Mouse (Mus musculus): ENCODE data around the gene Atraid. TPM values are rescaled to one million over a fixed set of nuclear protein-coding genes. Genes with fewer than 3 reads are reported as not detected.

Atraid gene
- total RNA-seq, 1 experiment: 53.7 TPM

- Histone ChIP-seq H3K36me3 (ENCODE audit: control insufficient read depth, insufficient read depth, low read length, poor library complexity, severe bottlenecking) (peaks cover 28% of the 10 kb centered on the region), H3K9me3 (ENCODE audit: control insufficient read depth, insufficient read depth, low read depth, low read length) (no peaks in the 10 kb centered on the region), H3K4me1 (ENCODE audit: control insufficient read depth in 2 of 2, insufficient read depth in 2 of 2, low read length in 2 of 2, poor library complexity in 1 of 2) (no peaks in the 10 kb centered on the region; a peak in 1 of 4 replicates), H3K9ac (ENCODE audit: insufficient read depth, low read depth, low read length, poor library complexity, severe bottlenecking) (peak overlapping the region; percentile 96), H3K4me3 (ENCODE audit: insufficient read depth in 1 of 2, low read depth in 1 of 2, low read length in 2 of 2, poor library complexity in 1 of 2, severe bottlenecking in 1 of 2) (peak overlapping the region; percentile 88 to 95), H3K27ac (ENCODE audit: insufficient read depth, low read depth, low read length, poor library complexity, severe bottlenecking) (peak overlapping the region; percentile 43; the same call in 1 of the 2 replicates)
- in situ Hi-C loops (cut with MboI; ENCODE audit: low sequenced_read_pairs in 2 of 2, unreplicated experiment in 2 of 2): no loop called here
- TF ChIP-seq CHD2 (IDR thresholded peaks at IDR 0.05; ENCODE audit: low read depth, low read length) (peak; percentile 87), HCFC1 (IDR thresholded peaks at IDR 0.05; ENCODE audit: borderline replicate concordance, insufficient read depth, low read length) (no peak)
- DNase-seq (ENCODE audit: low read depth, low spot score): no peak
Measured at GRCm38 (mm10) chr5:31055216-31056140, 7.4 kb downstream of the Atraid start.

- TF ChIP-seq ZC3H11A (IDR thresholded peaks at IDR 0.05; ENCODE audit: borderline replicate concordance, low read depth, low read length) (no peak), ZNF384 (IDR thresholded peaks at IDR 0.05; ENCODE audit: low read depth, low read length) (no peak), CHD2 (IDR thresholded peaks at IDR 0.05; ENCODE audit: low read depth, low read length) (no peak), HCFC1 (IDR thresholded peaks at IDR 0.05; ENCODE audit: borderline replicate concordance, insufficient read depth, low read length) (no peak), MAFK (IDR thresholded peaks at IDR 0.05; ENCODE audit: insufficient read depth, low read depth, low read length) (no peak)
- no peak overlapping the region for H3K27ac ChIP-seq (ENCODE audit: insufficient read depth, low read depth, low read length, poor library complexity, severe bottlenecking)
- H3K9me3 ChIP-seq (ENCODE audit: control insufficient read depth, insufficient read depth, low read depth, low read length): no peaks in the 10 kb centered on the region
- peaks cover 87% of the 10 kb centered on the region for H3K36me3 ChIP-seq (ENCODE audit: control insufficient read depth, insufficient read depth, low read length, poor library complexity, severe bottlenecking)
- H3K4me1 ChIP-seq (ENCODE audit: control insufficient read depth in 2 of 2, insufficient read depth in 2 of 2, low read length in 2 of 2, poor library complexity in 1 of 2): no peaks in the 10 kb centered on the region; a peak in 1 of 4 replicates
- in situ Hi-C loops (cut with MboI; ENCODE audit: low sequenced_read_pairs in 2 of 2, unreplicated experiment in 2 of 2): no loop called here
- no peak overlapping the region for H3K9ac ChIP-seq (ENCODE audit: insufficient read depth, low read depth, low read length, poor library complexity, severe bottlenecking)
- no peak for DNase-seq (ENCODE audit: low read depth, low spot score)
- no peak overlapping the region for H3K4me3 ChIP-seq (ENCODE audit: insufficient read depth in 1 of 2, low read depth in 1 of 2, low read length in 2 of 2, poor library complexity in 1 of 2, severe bottlenecking in 1 of 2)
Measured at GRCm38 (mm10) chr5:31069810-31070209, 21.7 kb downstream of the Atraid start.

GRCm38 (mm10) chr5:31071059-31071458 lies 22.9 kb downstream of the Atraid start:
- H3K4me1 ChIP-seq (ENCODE audit: control insufficient read depth in 2 of 2, insufficient read depth in 2 of 2, low read length in 2 of 2, poor library complexity in 1 of 2): no peaks in the 10 kb centered on the region; a peak in 1 of 4 replicates
- H3K27ac ChIP-seq (ENCODE audit: insufficient read depth, low read depth, low read length, poor library complexity, severe bottlenecking): no peak overlapping the region
- DNase-seq (ENCODE audit: low read depth, low spot score): no peak
- no peak overlapping the region for H3K9ac ChIP-seq (ENCODE audit: insufficient read depth, low read depth, low read length, poor library complexity, severe bottlenecking)
- peaks cover 91% of the 10 kb centered on the region for H3K36me3 ChIP-seq (ENCODE audit: control insufficient read depth, insufficient read depth, low read length, poor library complexity, severe bottlenecking)
- TF ChIP-seq MAFK (IDR thresholded peaks at IDR 0.05; ENCODE audit: insufficient read depth, low read depth, low read length) (no peak), ZC3H11A (IDR thresholded peaks at IDR 0.05; ENCODE audit: borderline replicate concordance, low read depth, low read length) (no peak), CHD2 (IDR thresholded peaks at IDR 0.05; ENCODE audit: low read depth, low read length) (no peak), ZNF384 (IDR thresholded peaks at IDR 0.05; ENCODE audit: low read depth, low read length) (no peak), HCFC1 (IDR thresholded peaks at IDR 0.05; ENCODE audit: borderline replicate concordance, insufficient read depth, low read length) (no peak)
- H3K4me3 ChIP-seq (ENCODE audit: insufficient read depth in 1 of 2, low read depth in 1 of 2, low read length in 2 of 2, poor library complexity in 1 of 2, severe bottlenecking in 1 of 2): no peak overlapping the region
- no peaks in the 10 kb centered on the region for H3K9me3 ChIP-seq (ENCODE audit: control insufficient read depth, insufficient read depth, low read depth, low read length)
- in situ Hi-C loops (cut with MboI; ENCODE audit: low sequenced_read_pairs in 2 of 2, unreplicated experiment in 2 of 2): no loop called here

- DNase-seq (ENCODE audit: low read depth, low spot score): no peak
- H3K4me3 ChIP-seq (ENCODE audit: insufficient read depth in 1 of 2, low read depth in 1 of 2, low read length in 2 of 2, poor library complexity in 1 of 2, severe bottlenecking in 1 of 2): no peak overlapping the region
- TF ChIP-seq CHD2 (IDR thresholded peaks at IDR 0.05; ENCODE audit: low read depth, low read length) (no peak), MAFK (IDR thresholded peaks at IDR 0.05; ENCODE audit: insufficient read depth, low read depth, low read length) (no peak), ZC3H11A (IDR thresholded peaks at IDR 0.05; ENCODE audit: borderline replicate concordance, low read depth, low read length) (no peak), ZNF384 (IDR thresholded peaks at IDR 0.05; ENCODE audit: low read depth, low read length) (no peak), HCFC1 (IDR thresholded peaks at IDR 0.05; ENCODE audit: borderline replicate concordance, insufficient read depth, low read length) (no peak)
- in situ Hi-C loops (cut with MboI; ENCODE audit: low sequenced_read_pairs in 2 of 2, unreplicated experiment in 2 of 2): no loop called here
- H3K4me1 ChIP-seq (ENCODE audit: control insufficient read depth in 2 of 2, insufficient read depth in 2 of 2, low read length in 2 of 2, poor library complexity in 1 of 2): no peaks in the 10 kb centered on the region; a peak in 1 of 4 replicates
- no peak overlapping the region for H3K9ac ChIP-seq (ENCODE audit: insufficient read depth, low read depth, low read length, poor library complexity, severe bottlenecking)
- H3K36me3 ChIP-seq (ENCODE audit: control insufficient read depth, insufficient read depth, low read length, poor library complexity, severe bottlenecking): peaks cover 92% of the 10 kb centered on the region
- H3K27ac ChIP-seq (ENCODE audit: insufficient read depth, low read depth, low read length, poor library complexity, severe bottlenecking): no peak overlapping the region; the same call in 1 of the 2 replicates
- H3K9me3 ChIP-seq (ENCODE audit: control insufficient read depth, insufficient read depth, low read depth, low read length): no peaks in the 10 kb centered on the region
Measured at GRCm38 (mm10) chr5:31071821-31072220, 23.7 kb downstream of the Atraid start.
